Mouse (Mus musculus) neural tube, embryonic 15.5 days (tissue): ENCODE data around the gene Armh3. TPM values are rescaled to one million over a fixed set of nuclear protein-coding genes. Genes with fewer than 3 reads are reported as not detected.
"Not testable (repeated sequence)": the region's sequence is repeated elsewhere in the genome, so short reads cannot be mapped to it uniquely, and the experiment has no call there.

Experiments used
- ATAC-seq: fragments of 200-750 bp; cut with Nextera tagmentation; 2 replicates; pipeline ENCODE4 v1.8.0; 2017; ENCODE audit warnings: mild to moderate bottlenecking, moderate TSS enrichment, moderate library complexity; ENCODE audit not compliant: low FRiP score
- H3K27ac ChIP-seq: fragments of 300-500 bp; sonication (generic); replicated peaks from 2 replicates; pipeline ENCODE4 v1.5.1; 2015; ENCODE audit warnings: mild to moderate bottlenecking, inconsistent platforms
- H3K27me3 ChIP-seq: fragments of 300-500 bp; sonication (generic); replicated peaks from 2 replicates; pipeline ENCODE4 v1.6.1; 2015; ENCODE audit warnings: inconsistent platforms
- H3K36me3 ChIP-seq: fragments of 300-500 bp; sonication (generic); 2 replicates; pipeline ENCODE4 v1.6.1; 2015; ENCODE audit warnings: inconsistent platforms
- H3K4me1 ChIP-seq: fragments of 300-500 bp; sonication (generic); 2 replicates; pipeline ENCODE4 v1.6.1; 2015; ENCODE audit warnings: inconsistent platforms
- H3K4me2 ChIP-seq: fragments of 300-500 bp; sonication (generic); 2 replicates; pipeline ENCODE4 v1.6.1; 2015; ENCODE audit warnings: inconsistent platforms, mild to moderate bottlenecking, moderate library complexity
- H3K4me3 ChIP-seq: fragments of 300-500 bp; sonication (generic); replicated peaks from 2 replicates; pipeline ENCODE4 v1.5.1; 2015; ENCODE audit warnings: mild to moderate bottlenecking, inconsistent platforms
- H3K9ac ChIP-seq: fragments of 300-500 bp; sonication (generic); replicated peaks from 2 replicates; pipeline ENCODE4 v1.6.1; 2015; ENCODE audit warnings: mild to moderate bottlenecking, inconsistent platforms
- H3K9me3 ChIP-seq: fragments of 300-500 bp; sonication (generic); replicated peaks from 2 replicates; pipeline ENCODE4 v1.6.1; 2016; ENCODE audit warnings: inconsistent platforms
- WGBS: fragments of 180-500 bp; shearing (Covaris S2); methylation state at CpG from one replicate; pipeline ENCODE4 v1.1.7; 2015; ENCODE audit warnings: mixed read lengths; 5-methylcytosine and 5-hydroxymethylcytosine counted together
- polyA plus RNA-seq: library from polyadenylated mRNA; unstranded; fragments of >200 nt; fragmentation: Nextera tagmentation; extraction: Ambion mirVana; gene quantifications from 2 replicates; pipeline ENCODE4 v1.2.1, GENCODE M21; 2015

The Armh3 gene
- polyA plus RNA-seq, 1 experiment from 2014 or later = 20.5 TPM

DNA sequence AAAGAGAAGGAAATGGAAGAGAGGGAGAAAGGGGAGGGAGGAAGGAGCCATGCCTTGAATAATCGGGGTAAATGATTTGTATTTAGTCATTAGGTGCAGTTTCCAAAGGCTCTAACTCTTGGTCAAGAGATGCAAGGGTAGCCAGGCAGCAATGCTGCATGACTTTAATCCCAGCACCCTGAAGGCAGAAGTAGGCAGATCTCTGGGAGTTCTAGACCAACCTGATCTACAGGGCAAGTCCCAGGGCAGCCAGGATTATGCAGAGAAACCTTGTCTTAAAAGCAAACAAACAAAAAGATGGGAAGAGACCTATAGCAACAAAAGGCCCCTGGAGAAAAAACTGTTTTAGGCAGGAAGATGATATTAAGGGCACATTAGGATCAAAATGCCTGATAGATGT is 1.1 kb upstream of the Armh3 start:
- no peak overlapping the region for H3K9ac ChIP-seq
- peaks cover 3% of the 10 kb centered on the region; the same call in 1 of the 2 replicates for H3K27me3 ChIP-seq
- peaks cover 30% of the 10 kb centered on the region for H3K4me1 ChIP-seq
- H3K4me3 ChIP-seq = no peak overlapping the region
- no peak overlapping the region for H3K27ac ChIP-seq
- peak overlapping the region; percentile 57; the same call in 1 of the 2 replicates for H3K4me2 ChIP-seq
- H3K9me3 ChIP-seq = no peaks in the 10 kb centered on the region
- H3K36me3 ChIP-seq = peaks cover 4% of the 10 kb centered on the region; the same call in 1 of the 2 replicates
- 52% methylated on average over 1 of the region's 1 CpGs for WGBS
- no peak for ATAC-seq

DNA sequence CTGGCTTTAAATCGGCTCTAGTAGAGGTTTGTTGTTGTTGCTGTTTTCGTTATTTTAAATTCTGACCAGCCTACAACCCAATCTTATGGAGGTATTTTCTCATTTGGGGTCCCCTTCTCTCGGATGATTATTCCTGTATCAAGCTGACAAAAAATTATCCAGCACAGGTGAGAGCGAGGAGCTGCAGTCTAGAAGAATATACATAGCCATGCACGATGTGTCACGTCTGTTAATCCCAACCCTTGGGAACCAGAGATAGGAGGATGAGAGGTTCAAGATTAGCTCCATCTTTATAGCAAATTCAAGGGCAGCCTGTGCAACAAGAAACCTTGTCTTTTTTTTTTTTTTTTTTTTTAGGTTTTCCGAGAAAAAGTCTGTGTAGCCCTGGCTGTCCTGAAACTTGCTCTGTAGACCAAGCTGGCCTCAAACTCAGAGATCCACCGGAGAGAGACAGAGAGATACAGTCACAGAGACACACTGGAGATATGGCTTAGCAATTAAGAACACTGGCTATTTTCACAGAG is 468 bp upstream of the Armh3 start:
- H3K27ac ChIP-seq = peak overlapping the region; percentile 99
- H3K36me3 ChIP-seq = peaks cover 4% of the 10 kb centered on the region; the same call in 1 of the 2 replicates
- peak overlapping the region; percentile 90 for H3K4me3 ChIP-seq
- peaks cover 24% of the 10 kb centered on the region for H3K4me1 ChIP-seq
- H3K9me3 ChIP-seq = no peaks in the 10 kb centered on the region
- peak; percentile 37 for ATAC-seq
- 15% methylated on average over 8 of the region's 8 CpGs for WGBS
- H3K27me3 ChIP-seq = peaks cover 3% of the 10 kb centered on the region; the same call in 1 of the 2 replicates
- peak overlapping the region; percentile 96 for H3K9ac ChIP-seq
- H3K4me2 ChIP-seq = peak overlapping the region; percentile 57

DNA sequence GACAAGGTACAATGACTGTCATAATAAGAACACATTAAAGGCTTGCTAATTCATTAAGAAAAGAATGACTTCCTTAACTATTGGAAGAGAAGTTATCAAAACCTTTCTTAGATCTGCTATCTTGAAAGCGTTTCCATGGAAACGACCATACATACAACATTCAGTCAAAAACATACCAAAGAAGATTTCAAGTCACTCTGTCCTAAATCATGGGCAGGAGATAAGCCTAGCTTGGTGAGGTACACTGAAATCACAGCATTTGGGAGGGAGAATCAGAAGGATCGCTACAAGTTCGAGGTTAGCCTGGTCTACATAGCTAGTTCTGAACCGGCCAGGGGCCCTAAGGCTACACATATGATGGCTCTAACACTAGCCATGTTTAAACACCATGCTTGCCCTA is 923 bp downstream of the Armh3 start:
- Histone ChIP-seq H3K4me2 (peak overlapping the region; percentile 57), H3K27ac (peak overlapping the region; percentile 99; the same call in 1 of the 2 replicates), H3K27me3 (no peaks in the 10 kb centered on the region), H3K9me3 (no peaks in the 10 kb centered on the region), H3K4me1 (peaks cover 16% of the 10 kb centered on the region), H3K4me3 (peak overlapping the region; percentile 90), H3K36me3 (peaks cover 4% of the 10 kb centered on the region; the same call in 1 of the 2 replicates), H3K9ac (peak overlapping the region; percentile 96)
- ATAC-seq = no peak
- WGBS = 68% methylated on average over 5 of the region's 5 CpGs

DNA sequence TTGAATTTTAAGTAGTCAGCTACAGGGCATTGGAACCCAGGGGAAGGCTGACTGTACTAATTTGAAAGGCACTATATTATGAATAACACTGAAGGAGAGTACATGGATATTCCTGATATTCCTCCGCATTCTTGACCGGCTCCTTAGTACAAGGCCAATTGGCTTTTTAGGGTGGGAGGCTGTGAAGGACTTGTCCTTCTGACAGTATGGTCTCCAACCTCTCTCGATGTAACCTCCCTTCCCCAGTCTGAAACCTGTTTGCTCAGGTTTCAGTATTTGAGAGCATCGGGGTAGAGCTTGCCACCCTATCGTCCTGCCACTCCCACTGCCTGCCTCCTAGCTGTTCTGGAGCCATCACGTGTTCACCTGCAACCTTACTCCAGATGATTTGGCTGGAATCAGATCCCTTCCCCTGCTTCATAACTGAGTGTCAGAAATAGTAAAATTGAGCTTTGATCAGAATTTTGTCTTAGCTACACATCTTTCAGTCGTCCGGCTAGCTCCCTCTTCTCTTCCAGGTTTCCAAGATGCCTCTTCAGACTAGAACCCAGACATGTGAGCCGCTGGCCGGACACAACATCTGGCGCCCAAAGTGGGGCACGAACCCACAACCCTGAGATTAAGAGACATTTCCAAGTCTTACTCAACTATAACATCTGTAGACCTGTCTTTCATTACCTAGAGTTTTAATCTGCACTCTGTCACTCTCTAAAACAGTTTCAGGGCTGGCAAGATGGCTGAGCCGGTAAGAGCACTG is 4.1 kb downstream of the Armh3 start:
- Histone ChIP-seq H3K27ac (no peak overlapping the region), H3K36me3 (peaks cover 4% of the 10 kb centered on the region; the same call in 1 of the 2 replicates), H3K9me3 (no peaks in the 10 kb centered on the region), H3K27me3 (no peaks in the 10 kb centered on the region), H3K4me3 (no peak overlapping the region), H3K9ac (no peak overlapping the region), H3K4me2 (no peak overlapping the region), H3K4me1 (peaks cover 14% of the 10 kb centered on the region)
- WGBS = 97% methylated on average over 13 of the region's 13 CpGs
- no peak for ATAC-seq

DNA sequence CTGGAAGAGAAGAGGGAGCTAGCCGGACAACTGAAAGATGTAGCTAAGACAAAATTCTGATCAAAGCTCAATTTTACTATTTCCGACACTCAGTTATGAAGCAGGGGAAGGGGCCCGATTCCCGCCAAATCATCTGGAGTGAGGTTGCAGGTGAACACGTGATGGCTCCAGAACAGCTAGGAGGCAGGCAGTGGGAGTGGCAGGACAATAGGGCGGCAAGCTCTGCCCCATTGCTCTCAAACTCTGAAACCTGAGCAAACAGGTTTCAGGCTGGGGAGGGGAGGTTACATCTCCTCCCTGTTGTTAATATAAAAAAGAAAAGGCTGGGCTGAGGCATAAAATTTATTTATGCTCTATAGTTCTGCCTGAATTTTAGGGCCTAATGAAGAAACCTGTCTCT is 4.8 kb downstream of the Armh3 start:
- not testable (repeated sequence) for H3K27ac ChIP-seq, H3K4me2 ChIP-seq, H3K9me3 ChIP-seq, H3K36me3 ChIP-seq, ATAC-seq, H3K9ac ChIP-seq, H3K27me3 ChIP-seq, H3K4me3 ChIP-seq
- H3K4me1 ChIP-seq = peaks cover 11% of the 10 kb centered on the region
- WGBS = 93% methylated on average over 6 of the region's 6 CpGs

- H3K9me3 ChIP-seq = no peaks in the 10 kb centered on the region
- no peak overlapping the region for H3K27ac ChIP-seq
- H3K27me3 ChIP-seq = no peaks in the 10 kb centered on the region
- no peak overlapping the region for H3K4me2 ChIP-seq
- peaks cover 8% of the 10 kb centered on the region; the same call in 1 of the 2 replicates for H3K36me3 ChIP-seq
- no peaks in the 10 kb centered on the region for H3K4me1 ChIP-seq
- no peak for ATAC-seq
- H3K9ac ChIP-seq = no peak overlapping the region
- no peak overlapping the region for H3K4me3 ChIP-seq
- 93% methylated on average over 3 of the region's 3 CpGs for WGBS
Measured at GRCm38 (mm10) chr19:45991171-45991570, 7.1 kb downstream of the Armh3 start.

- peaks cover 4% of the 10 kb centered on the region; the same call in 1 of the 2 replicates for H3K36me3 ChIP-seq
- no peaks in the 10 kb centered on the region for H3K4me1 ChIP-seq
- no peak overlapping the region for H3K27ac ChIP-seq
- ATAC-seq = no peak
- H3K4me2 ChIP-seq = no peak overlapping the region
- H3K9me3 ChIP-seq = no peaks in the 10 kb centered on the region
- no peak overlapping the region for H3K4me3 ChIP-seq
- H3K27me3 ChIP-seq = no peaks in the 10 kb centered on the region
- WGBS = 93% methylated on average over 3 of the region's 3 CpGs
- H3K9ac ChIP-seq = no peak overlapping the region
Measured at GRCm38 (mm10) chr19:45988238-45988637, 10.1 kb downstream of the Armh3 start.

DNA sequence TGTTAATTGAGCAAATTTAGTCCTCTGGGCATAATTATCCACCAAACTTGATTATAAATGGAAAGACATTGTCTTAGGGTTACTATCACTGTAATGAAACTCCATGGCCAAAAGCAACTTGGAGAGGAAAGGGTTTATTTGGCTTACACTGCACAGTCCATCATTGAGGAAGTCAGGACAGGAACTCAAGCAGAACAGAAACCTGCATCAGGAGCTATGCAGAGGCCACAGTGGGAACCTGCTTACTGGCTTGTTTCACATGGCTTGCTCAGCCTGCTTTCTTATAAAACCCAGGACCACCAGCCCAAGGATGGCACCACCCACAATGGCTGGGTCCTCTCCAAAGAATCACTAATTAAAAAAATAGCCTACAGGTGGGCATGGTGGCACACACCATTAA is 13.9 kb downstream of the Armh3 start:
- Histone ChIP-seq H3K4me1 (no peaks in the 10 kb centered on the region), H3K4me2 (no peak overlapping the region), H3K9ac (no peak overlapping the region), H3K27ac (no peak overlapping the region), H3K36me3 (peaks cover 4% of the 10 kb centered on the region; the same call in 1 of the 2 replicates), H3K4me3 (no peak overlapping the region), H3K9me3 (no peaks in the 10 kb centered on the region), H3K27me3 (no peaks in the 10 kb centered on the region)
- ATAC-seq = no peak

GRCm38 (mm10) chr19:45960770-45961169 is 37.5 kb downstream of the Armh3 start:
- Histone ChIP-seq H3K4me1 (peaks cover 10% of the 10 kb centered on the region), H3K4me3 (no peak overlapping the region), H3K9ac (no peak overlapping the region), H3K27ac (no peak overlapping the region), H3K27me3 (no peaks in the 10 kb centered on the region), H3K4me2 (no peak overlapping the region), H3K9me3 (no peaks in the 10 kb centered on the region), H3K36me3 (peaks cover 47% of the 10 kb centered on the region)
- WGBS = 4% methylated on average over 5 of the region's 5 CpGs
- no peak for ATAC-seq

DNA sequence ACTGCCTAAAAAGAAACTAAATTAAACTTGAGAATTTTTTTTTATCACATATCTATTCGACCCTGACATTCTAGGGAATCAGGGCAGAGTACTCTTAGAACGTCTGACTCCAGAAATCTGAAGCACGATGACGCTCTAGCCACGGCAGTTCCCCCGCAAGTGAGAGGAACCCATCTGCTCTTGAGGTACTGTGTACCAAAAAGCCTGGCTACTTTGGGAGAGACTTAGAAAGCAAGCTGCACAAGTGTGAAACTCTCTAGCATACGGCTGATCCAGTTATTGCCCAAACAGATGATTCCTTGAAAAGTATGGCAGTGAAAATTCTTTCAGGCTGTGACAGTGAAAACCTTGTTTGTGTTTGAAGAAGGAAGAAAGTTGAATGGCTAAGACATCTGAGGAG is 41.6 kb downstream of the Armh3 start:
- Histone ChIP-seq H3K9me3 (no peaks in the 10 kb centered on the region), H3K27ac (no peak overlapping the region), H3K4me1 (peaks cover 10% of the 10 kb centered on the region), H3K27me3 (no peaks in the 10 kb centered on the region), H3K4me3 (no peak overlapping the region), H3K9ac (no peak overlapping the region), H3K4me2 (no peak overlapping the region), H3K36me3 (peaks cover 35% of the 10 kb centered on the region)
- 95% methylated on average over 7 of the region's 7 CpGs for WGBS
- ATAC-seq = no peak

- no peak for ATAC-seq
- H3K27me3 ChIP-seq = no peaks in the 10 kb centered on the region
- no peaks in the 10 kb centered on the region for H3K4me1 ChIP-seq
- H3K4me2 ChIP-seq = no peak overlapping the region
- H3K9me3 ChIP-seq = no peaks in the 10 kb centered on the region
- H3K36me3 ChIP-seq = peaks cover 47% of the 10 kb centered on the region
- no peak overlapping the region for H3K9ac ChIP-seq
- no peak overlapping the region for H3K27ac ChIP-seq
- WGBS = 5% methylated on average over 3 of the region's 3 CpGs
- no peak overlapping the region for H3K4me3 ChIP-seq
Measured at GRCm38 (mm10) chr19:45953286-45953685, 45.0 kb downstream of the Armh3 start.

GRCm38 (mm10) chr19:45949236-45949635 is 49.1 kb downstream of the Armh3 start:
- H3K27ac ChIP-seq = no peak overlapping the region
- H3K4me1 ChIP-seq = no peaks in the 10 kb centered on the region
- 85% methylated on average over 6 of the region's 6 CpGs for WGBS
- no peak overlapping the region for H3K4me3 ChIP-seq
- no peak for ATAC-seq
- H3K27me3 ChIP-seq = no peaks in the 10 kb centered on the region
- H3K9me3 ChIP-seq = no peaks in the 10 kb centered on the region
- H3K36me3 ChIP-seq = peaks cover 42% of the 10 kb centered on the region
- no peak overlapping the region for H3K9ac ChIP-seq
- H3K4me2 ChIP-seq = no peak overlapping the region
